Mouse (Mus musculus) cerebellum, postnatal 10 days (tissue): ENCODE data around the gene Pcsk5.
"Not testable (repeated sequence)": the region's sequence is repeated elsewhere in the genome, so short reads cannot be mapped to it uniquely, and the experiment has no call there.

Experiments used
- DNase-seq, 2 experiments: peaks; one replicate each; pipeline ENCODE4 v3.0.0; 2021; ENCODE audit warnings: mixed read lengths in 2 of 2

Gene Pcsk5

GRCm38 (mm10) chr19:17567264-17567663, 270.2 kb downstream of the Pcsk5 start:
- no peak for DNase-seq

DNA sequence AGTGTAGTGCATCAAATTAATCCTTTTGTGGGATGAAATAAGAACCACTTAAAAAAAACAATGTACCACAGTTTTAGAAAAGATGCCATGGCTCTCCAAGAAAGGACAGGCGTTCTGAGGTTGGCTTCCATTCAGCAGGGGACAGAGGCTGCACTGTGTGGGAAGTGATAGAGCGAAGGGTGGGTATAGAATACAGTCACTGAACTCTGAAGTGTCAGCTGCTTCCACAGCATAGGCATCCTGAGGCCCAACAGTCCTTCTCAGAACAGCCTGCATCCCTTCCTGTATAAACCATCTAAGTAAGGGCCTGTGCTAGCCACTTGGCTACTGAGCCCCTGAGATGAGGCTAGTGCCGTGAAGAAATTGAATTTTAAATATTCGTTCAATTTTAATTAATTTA, 271.3 kb downstream of the Pcsk5 start:
- no peak for DNase-seq

DNA sequence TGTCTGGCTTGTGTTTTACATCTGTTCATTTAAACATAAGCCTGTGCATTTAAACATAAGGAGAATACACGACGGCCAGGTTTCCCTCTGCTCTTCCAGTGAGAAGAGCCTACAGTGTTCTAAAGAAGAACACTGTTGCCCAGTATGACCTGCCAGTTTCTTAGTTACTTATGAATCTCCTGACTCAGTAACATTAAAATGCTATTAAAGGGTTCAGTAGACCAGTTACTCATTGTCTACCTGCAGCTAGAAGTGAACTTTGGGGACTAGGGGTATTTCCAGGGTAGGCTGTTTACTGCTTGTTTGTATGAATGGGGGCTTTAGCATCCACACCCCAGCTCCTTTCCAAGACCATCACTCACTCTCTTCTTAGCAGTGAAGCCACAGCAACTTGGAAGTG, 278.7 kb downstream of the Pcsk5 start:
- DNase-seq = no peak

GRCm38 (mm10) chr19:17555159-17555558, 282.3 kb downstream of the Pcsk5 start:
- DNase-seq = peak; percentile 53 to 58

GRCm38 (mm10) chr19:17554571-17554970, 282.9 kb downstream of the Pcsk5 start:
- DNase-seq = no peak

DNA sequence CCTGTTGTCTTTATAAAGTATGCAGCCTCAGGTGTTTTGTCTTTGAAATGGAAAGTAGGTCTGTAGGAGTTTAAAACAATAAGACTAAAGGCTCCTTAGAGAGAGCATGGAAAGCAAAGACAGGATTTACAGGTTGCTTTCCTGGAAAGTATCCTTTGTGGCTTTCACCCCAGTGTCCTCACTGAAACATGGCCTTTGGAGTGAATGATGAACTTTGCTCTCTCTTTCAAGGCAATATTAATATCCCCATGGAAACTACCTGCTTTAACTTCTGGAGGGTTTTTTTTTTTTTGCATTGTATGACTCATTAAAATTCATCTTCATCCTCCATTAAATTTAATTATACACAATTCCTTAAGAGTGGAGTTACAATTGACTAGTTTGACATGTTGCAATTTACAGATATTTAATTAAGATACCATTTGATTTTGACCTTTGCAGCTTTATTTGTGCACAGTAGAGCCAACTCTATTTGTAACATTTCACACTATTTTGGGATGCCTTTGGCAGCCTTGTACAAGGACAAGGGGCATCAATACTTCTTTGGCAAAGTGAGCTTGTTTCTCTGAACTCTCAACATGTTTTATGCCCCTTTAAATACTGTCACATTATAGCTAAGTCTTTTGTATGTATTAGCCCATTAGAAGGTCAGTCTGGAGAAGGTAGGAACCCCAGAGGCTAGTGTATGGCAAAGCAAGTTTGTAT, 283.9 kb downstream of the Pcsk5 start:
- no peak for DNase-seq

- DNase-seq = no peak
These were observed 308.5 kb downstream of the Pcsk5 start for GRCm38 (mm10) chr19:17528746-17529532.

- DNase-seq = no peak
These were observed 311.9 kb downstream of the Pcsk5 start for GRCm38 (mm10) chr19:17525558-17525957.

GRCm38 (mm10) chr19:17514456-17514855, 323.0 kb downstream of the Pcsk5 start:
- DNase-seq = no peak

- peak; percentile 12 to 14 for DNase-seq
These were observed 326.1 kb downstream of the Pcsk5 start for GRCm38 (mm10) chr19:17511283-17511682.

GRCm38 (mm10) chr19:17504212-17504611, 333.2 kb downstream of the Pcsk5 start:
- DNase-seq = no peak

GRCm38 (mm10) chr19:17498586-17499235, 338.7 kb downstream of the Pcsk5 start:
- DNase-seq = no peak

- no peak for DNase-seq
These were observed 341.3 kb downstream of the Pcsk5 start for GRCm38 (mm10) chr19:17496131-17496530.

DNA sequence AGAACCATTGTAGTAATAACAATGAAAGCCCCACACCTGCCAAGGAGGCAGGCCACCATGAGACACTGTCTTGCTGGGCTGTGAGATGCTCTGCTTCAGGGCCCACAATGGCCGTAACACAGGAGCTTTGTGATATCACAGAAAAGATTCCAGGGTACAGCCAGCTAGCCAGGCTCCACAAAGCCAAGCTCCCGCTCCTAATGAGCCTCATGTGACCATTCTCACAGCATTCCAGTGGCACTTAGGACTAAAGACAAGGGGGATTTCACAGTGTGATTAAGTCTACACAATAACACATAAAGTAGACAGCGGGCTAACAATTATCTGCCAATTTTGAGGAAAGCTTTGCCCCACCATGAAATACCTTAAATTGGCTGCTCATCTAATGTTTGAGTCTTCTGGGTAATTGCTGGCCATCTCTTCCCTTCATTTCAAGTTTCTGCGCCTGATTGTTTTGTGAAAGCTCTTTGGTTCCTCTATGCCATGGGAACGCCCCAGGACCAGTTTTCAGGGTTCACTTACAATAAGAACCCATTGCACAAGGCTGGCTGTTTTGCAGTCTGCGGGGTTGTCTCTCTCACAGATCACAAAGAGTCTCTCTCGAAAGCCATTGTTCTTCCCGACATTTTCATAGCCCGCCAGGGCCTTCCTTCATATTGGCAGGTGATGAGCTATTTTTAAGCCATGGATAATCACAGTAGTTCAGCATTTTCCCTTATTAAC, 345.4 kb downstream of the Pcsk5 start:
- no peak for DNase-seq

- DNase-seq = no peak
These were observed 346.1 kb downstream of the Pcsk5 start for GRCm38 (mm10) chr19:17491322-17491721.

DNA sequence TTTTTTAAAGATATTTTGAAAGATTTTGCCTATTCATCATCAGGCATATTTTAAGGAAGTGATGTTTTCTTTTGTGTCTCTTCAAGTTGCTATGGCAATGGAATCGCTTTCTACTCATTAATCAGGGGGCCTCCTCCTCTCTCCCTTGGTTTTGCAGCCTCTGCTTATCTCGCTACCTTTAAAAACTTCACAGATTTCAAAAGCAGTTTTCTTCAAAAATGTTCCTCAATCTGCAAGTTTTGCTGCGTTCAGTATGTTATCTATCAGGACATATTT, 347.6 kb downstream of the Pcsk5 start:
- no peak for DNase-seq

DNA sequence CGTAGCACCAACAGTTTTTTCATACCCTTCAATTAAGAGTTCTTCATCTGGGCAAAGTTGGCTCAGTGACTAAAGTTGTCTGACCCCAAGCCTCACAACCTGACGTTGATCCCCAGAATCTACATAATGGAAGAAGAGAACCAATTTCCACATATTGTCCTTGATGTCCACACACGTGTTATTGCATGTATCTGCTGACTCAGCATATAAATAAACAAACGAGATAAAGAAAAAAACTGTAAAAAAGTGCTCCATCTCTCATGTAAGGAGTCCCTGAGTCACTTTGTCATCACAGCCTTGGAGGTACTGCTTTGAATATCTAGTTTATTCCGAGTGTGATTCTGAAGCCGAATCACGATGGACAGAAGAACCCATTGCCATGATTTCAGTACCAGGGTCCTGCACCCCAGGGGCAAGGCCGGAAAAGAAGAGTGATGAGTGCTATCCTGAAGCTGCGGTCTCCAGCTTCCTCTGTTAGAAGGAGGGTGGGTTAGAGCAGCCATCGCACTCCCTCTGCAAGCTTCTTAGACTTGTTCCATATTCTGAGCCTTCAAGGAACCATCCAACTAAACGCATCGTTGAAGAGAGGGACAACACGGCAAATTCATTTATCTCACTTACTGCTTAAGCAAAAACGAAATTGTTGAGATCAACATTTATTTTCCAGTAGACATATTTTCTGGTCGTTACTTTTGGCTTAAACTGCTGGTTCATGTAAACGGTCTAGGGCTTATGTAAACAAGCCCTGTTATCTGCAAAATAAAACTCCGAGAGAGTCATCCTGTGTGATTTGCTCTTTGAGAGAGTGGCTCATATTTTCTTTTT, 348.2 kb downstream of the Pcsk5 start:
- DNase-seq = no peak

DNA sequence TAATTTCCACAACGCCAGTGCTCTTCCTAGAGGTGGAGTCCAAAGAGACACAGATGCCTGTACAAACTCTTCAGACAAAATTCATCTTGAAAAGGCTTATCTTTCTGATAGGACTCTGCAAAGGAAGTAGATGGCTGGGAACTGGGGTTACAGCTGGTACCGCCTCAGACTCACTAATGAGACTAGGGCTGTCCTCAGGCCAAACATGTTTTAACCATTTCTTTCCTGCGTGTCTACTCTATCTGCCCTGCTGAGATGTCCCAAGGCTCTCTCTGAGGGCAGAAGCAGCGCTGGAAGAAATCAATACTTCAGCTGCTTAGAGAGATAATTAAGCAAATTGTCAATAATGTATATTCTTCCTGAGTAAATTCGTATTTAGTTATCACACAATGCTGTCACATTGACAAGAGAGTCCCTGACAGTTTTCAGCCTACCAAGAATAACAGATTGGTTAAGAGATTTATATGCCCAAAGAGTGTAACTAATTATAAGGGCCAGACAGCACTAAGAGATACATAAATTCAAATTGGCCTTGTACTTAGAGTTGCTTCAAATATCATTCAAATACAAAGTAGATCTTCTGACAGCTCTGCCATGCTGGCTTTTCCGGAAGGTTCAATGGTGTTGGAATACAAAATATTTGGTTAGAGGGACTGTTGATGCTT, 355.2 kb downstream of the Pcsk5 start:
- DNase-seq = no peak

DNA sequence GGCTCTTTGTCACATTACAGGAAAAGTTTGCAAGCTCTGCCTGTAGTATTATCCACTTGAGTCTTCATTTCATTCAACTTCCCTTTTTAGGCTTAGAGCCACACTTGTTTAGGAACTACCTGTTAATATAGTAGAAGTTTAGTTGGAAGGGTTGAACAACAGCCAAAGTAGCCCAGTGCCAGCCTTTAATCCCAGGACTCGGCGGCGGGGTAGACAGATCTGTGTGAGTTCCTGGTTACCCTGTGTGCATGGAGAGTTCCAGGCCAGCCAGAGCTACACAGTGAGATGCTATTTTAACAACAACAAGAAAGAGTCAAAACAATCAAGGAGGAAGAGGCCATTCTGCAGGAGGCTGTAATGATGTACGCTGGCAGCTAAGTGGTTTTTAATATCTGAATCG, 358.0 kb downstream of the Pcsk5 start:
- no peak for DNase-seq

DNA sequence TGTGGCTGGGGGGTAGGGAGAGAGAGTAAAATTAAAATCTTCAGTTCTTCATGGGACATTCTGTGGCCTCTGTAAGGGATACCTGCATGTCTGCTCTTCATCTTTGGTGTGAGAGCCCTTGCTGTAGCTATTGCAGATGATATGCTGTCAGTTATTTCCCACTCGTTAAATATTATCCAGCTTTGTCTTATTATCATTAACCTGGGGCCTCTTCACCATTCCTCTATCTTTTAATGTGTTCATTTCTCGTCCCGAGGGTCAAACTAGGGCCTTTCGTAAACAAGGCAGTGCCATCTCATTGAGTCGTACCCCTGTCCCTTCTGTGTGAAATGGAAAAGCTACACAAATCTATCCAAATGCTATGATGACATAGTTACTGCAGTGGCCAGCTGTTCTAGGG, 361.4 kb downstream of the Pcsk5 start:
- no peak for DNase-seq

- DNase-seq = not testable (repeated sequence)
These were observed 364.3 kb downstream of the Pcsk5 start for GRCm38 (mm10) chr19:17473138-17473537.

- DNase-seq = no peak
These were observed 365.6 kb downstream of the Pcsk5 start for GRCm38 (mm10) chr19:17471861-17472260.
